Mouse (Mus musculus): ENCODE measurements at regions not wholly inside any gene's neighbourhood (a gene's known extent, or its start where the extent isn't known, plus 50 kb on each side); places are given as distances from the start of the nearest gene placed in this dataset.

DNA sequence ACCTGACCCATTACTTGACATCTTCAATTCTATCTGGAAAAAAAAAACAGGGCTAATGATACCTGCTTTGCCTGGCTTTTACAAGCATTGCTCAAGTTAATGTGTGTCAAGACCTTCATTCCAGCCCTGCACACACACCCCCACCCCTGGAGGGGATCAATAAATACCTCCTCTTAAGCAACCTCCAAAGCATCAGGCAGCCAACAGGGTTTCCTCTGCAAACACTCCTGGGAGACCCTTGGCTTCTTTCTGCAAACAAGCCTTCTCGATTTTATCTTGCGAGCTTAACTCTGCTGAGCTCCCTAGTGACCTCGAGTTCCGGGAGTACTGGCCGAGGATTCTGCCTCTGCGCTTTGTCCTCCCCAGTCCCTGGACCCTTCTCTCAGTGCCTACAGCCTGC lies 72.1 kb upstream of the Dio3 start:
- TF ChIP-seq POLR2A (IDR thresholded peaks at IDR 0.05; ENCODE audit: control insufficient read depth, low read depth, low read length) = no peak
- TF ChIP-seq CTCF (IDR thresholded peaks at IDR 0.05; ENCODE audit: control insufficient read depth, insufficient read depth, insufficient replicate concordance, low read depth, low read length) = no peak
